Mouse (Mus musculus): ENCODE measurements around the gene Abca4. TPM values are rescaled to one million over a fixed set of nuclear protein-coding genes. Genes with fewer than 3 reads are reported as not detected.
"Not testable (repeated sequence)": the region's sequence is repeated elsewhere in the genome, so short reads cannot be mapped to it uniquely, and the experiment has no call there.

Abca4 gene
- polyA plus RNA-seq, 1 experiment = 5.1 TPM

GRCm38 (mm10) chr3:122211446-122212125, 167.3 kb downstream of the Abca4 start:
- TF ChIP-seq CTCF (IDR thresholded peaks at IDR 0.05; ENCODE audit: insufficient read depth, low read length) = no peak
- no peak for TF ChIP-seq POLR2A (IDR thresholded peaks at IDR 0.05; ENCODE audit: borderline replicate concordance, extremely low read depth, low read depth, low read length)
- WGBS = 58% methylated on average over 13 of the region's 13 CpGs

GRCm38 (mm10) chr3:122221240-122222036, 177.2 kb downstream of the Abca4 start:
- WGBS = 82% methylated on average over 3 of the region's 3 CpGs
- no peak for DNase-seq
- H3K4me1 ChIP-seq (ENCODE audit: control insufficient read depth, insufficient read depth, low read length) = no peaks in the 10 kb centered on the region
- TF ChIP-seq POLR2A (IDR thresholded peaks at IDR 0.05; ENCODE audit: borderline replicate concordance, extremely low read depth, low read depth, low read length) = no peak
- no peak for TF ChIP-seq CTCF (IDR thresholded peaks at IDR 0.05; ENCODE audit: insufficient read depth, low read length)
- no peak overlapping the region for H3K4me3 ChIP-seq (replicated peaks; ENCODE audit: extremely low read depth, low read depth, low read length)

More at GRCm38 (mm10) chr3:122211446-122212125, 167.3 kb downstream of the Abca4 start:
- no peak for DNase-seq
- Histone ChIP-seq H3K4me3 (replicated peaks; ENCODE audit: extremely low read depth, low read depth, low read length) (no peak overlapping the region), H3K4me1 (ENCODE audit: control insufficient read depth, insufficient read depth, low read length) (no peaks in the 10 kb centered on the region)

- H3K4me3 ChIP-seq (replicated peaks; ENCODE audit: extremely low read depth, low read depth, low read length); H3K4me1 ChIP-seq (ENCODE audit: control insufficient read depth, insufficient read depth, low read length); DNase-seq: not testable (repeated sequence)
- WGBS = 58% methylated on average over 6 of the region's 6 CpGs
Observed at GRCm38 (mm10) chr3:122226972-122227371, 182.7 kb downstream of the Abca4 start.

Other genes starting within 250 kb of the Abca4 start
- gene Abcd3, start 229.1 kb upstream of the Abca4 start, polyA plus RNA-seq (2012; rRNA removed) = 8.3 and 18.2 TPM in 2 replicates
- gene Arhgap29, start 91.9 kb upstream of the Abca4 start, polyA plus RNA-seq (2012; rRNA removed) = 51.0 and 73.8 TPM in 2 replicates
- 43.6 and 63.2 TPM in 2 replicates for gene Gclm, start 201.1 kb downstream of the Abca4 start, polyA plus RNA-seq (2012; rRNA removed)
- 5.6 and 8.1 TPM in 2 replicates for gene Dnttip2, start 229.9 kb downstream of the Abca4 start, polyA plus RNA-seq (2012; rRNA removed)
- gene Bcar3, start 249.7 kb downstream of the Abca4 start, polyA plus RNA-seq (2012; rRNA removed) = 47.6 and 54.4 TPM in 2 replicates